Mouse (Mus musculus) heart, embryonic 11.5 days (tissue): ENCODE results near the gene Defa32. TPM values are rescaled to one million over a fixed set of nuclear protein-coding genes. Genes with fewer than 3 reads are reported as not detected.
"Not testable (repeated sequence)": the region's sequence is repeated elsewhere in the genome, so short reads cannot be mapped to it uniquely, and the experiment has no call there.

Source experiments
- ATAC-seq: fragments of 200-750 bp; cut with Nextera tagmentation; replicated peaks from 2 replicates; pipeline ENCODE4 v1.8.0; 2017; ENCODE audit warnings: moderate library complexity; ENCODE audit not compliant: insufficient number of reproducible peaks, low FRiP score, low TSS enrichment
- H3K27ac ChIP-seq: fragments of 300-500 bp; sonication (generic); 2 replicates; pipeline ENCODE4 v1.5.1; 2014; ENCODE audit warnings: mild to moderate bottlenecking, low read depth, low read length
- H3K27me3 ChIP-seq: fragments of 300-500 bp; sonication (generic); 2 replicates; pipeline ENCODE4 v1.6.1; 2014; ENCODE audit warnings: mild to moderate bottlenecking, low read length, mixed read lengths; ENCODE audit not compliant: control insufficient read depth, insufficient read depth
- H3K36me3 ChIP-seq: fragments of 300-500 bp; sonication (generic); 2 replicates; pipeline ENCODE4 v1.6.1; 2014; ENCODE audit warnings: mild to moderate bottlenecking, low read length, moderate library complexity, mixed read lengths; ENCODE audit not compliant: control insufficient read depth, insufficient read depth
- H3K4me1 ChIP-seq: fragments of 300-500 bp; sonication (generic); 2 replicates; pipeline ENCODE4 v1.6.1; 2014; ENCODE audit warnings: low read length; ENCODE audit not compliant: control insufficient read depth, insufficient read depth
- H3K4me2 ChIP-seq: fragments of 300-500 bp; sonication (generic); 2 replicates; pipeline ENCODE4 v1.6.1; 2014; ENCODE audit warnings: mild to moderate bottlenecking, moderate library complexity
- H3K4me3 ChIP-seq: fragments of 300-500 bp; sonication (generic); 2 replicates; pipeline ENCODE4 v1.5.1; 2014; ENCODE audit warnings: low read depth, low read length
- H3K9ac ChIP-seq: fragments of 300-500 bp; sonication (generic); 2 replicates; pipeline ENCODE4 v1.6.1; 2014; ENCODE audit warnings: mild to moderate bottlenecking, low read depth, low read length, moderate library complexity
- H3K9me3 ChIP-seq: fragments of 300-500 bp; sonication (generic); replicated peaks from 2 replicates; pipeline ENCODE4 v1.6.1; 2016; ENCODE audit warnings: low read length; ENCODE audit not compliant: control insufficient read depth
- WGBS: fragments of 180-500 bp; shearing (Covaris S2); extraction: QIAGEN DNeasy Blood & Tissue Kit; methylation state at CpG from one replicate; pipeline ENCODE4 v1.1.7; 2014; ENCODE audit not compliant: insufficient replicate concordance; 5-methylcytosine and 5-hydroxymethylcytosine counted together
- polyA plus RNA-seq: library from polyadenylated mRNA; unstranded; fragments of >200 nt; fragmentation: Nextera tagmentation; extraction: Ambion mirVana; gene quantifications from 2 replicates; pipeline ENCODE4 v1.2.1, GENCODE M21; 2014

The Defa32 gene
- polyA plus RNA-seq = not detected in 2 replicates

GRCm38 (mm10) chr8:21528732-21529131, at the start of gene Defa32:
Gene Defa32, plus strand, starts transcription at chr8:21529032.
- not testable (repeated sequence) for H3K9ac ChIP-seq, ATAC-seq, H3K4me1 ChIP-seq, H3K4me3 ChIP-seq, H3K4me2 ChIP-seq, H3K9me3 ChIP-seq, H3K36me3 ChIP-seq, H3K27me3 ChIP-seq, H3K27ac ChIP-seq
- no CpG with 5 or more reads among the region's 2 CpGs for WGBS

- H3K9ac ChIP-seq, H3K4me1 ChIP-seq, H3K27ac ChIP-seq, H3K4me3 ChIP-seq, ATAC-seq, H3K4me2 ChIP-seq, H3K27me3 ChIP-seq, H3K36me3 ChIP-seq, H3K9me3 ChIP-seq: not testable (repeated sequence)
- no CpG with 5 or more reads among the region's 2 CpGs for WGBS
Measured at GRCm38 (mm10) chr8:21508958-21509357, 19.9 kb upstream of the Defa32 start, which contains the start of gene Defa20. Gene Defa20, plus strand, starts transcription at chr8:21509258.

- H3K9ac ChIP-seq, H3K4me3 ChIP-seq, H3K36me3 ChIP-seq, H3K27me3 ChIP-seq, H3K4me1 ChIP-seq, H3K27ac ChIP-seq, ATAC-seq, H3K9me3 ChIP-seq, H3K4me2 ChIP-seq: not testable (repeated sequence)
- WGBS = no CpG with 5 or more reads among the region's 1 CpGs
Measured at GRCm38 (mm10) chr8:21565086-21565485, 36.3 kb downstream of the Defa32 start, which contains the start of gene Defa37. Gene Defa37, plus strand, starts transcription at chr8:21565386.

Other genes starting within 250 kb of the Defa32 start
- gene Defa27, start 213.5 kb upstream of the Defa32 start, polyA plus RNA-seq = not detected in 2 replicates
- gene Defa29, start 202.0 kb upstream of the Defa32 start, polyA plus RNA-seq = not detected in 2 replicates
- gene Defa2, start 150.5 kb upstream of the Defa32 start, polyA plus RNA-seq = not detected in 2 replicates
- gene Defa33, start 137.2 kb upstream of the Defa32 start, polyA plus RNA-seq = not detected in 2 replicates
- not detected in 2 replicates for gene Defa36, start 101.6 kb upstream of the Defa32 start, polyA plus RNA-seq
- not detected in 2 replicates for gene Gm7849, start 72.5 kb upstream of the Defa32 start, polyA plus RNA-seq
- not detected in 2 replicates for gene Defa20, start 19.8 kb upstream of the Defa32 start, polyA plus RNA-seq
- not detected in 2 replicates for gene Defa37, start 36.4 kb downstream of the Defa32 start, polyA plus RNA-seq
- not detected in 2 replicates for gene Defa28, start 54.0 kb downstream of the Defa32 start, polyA plus RNA-seq
- not detected in 2 replicates for gene Gm7861, start 65.5 kb downstream of the Defa32 start, polyA plus RNA-seq
- gene Defa26, start 89.2 kb downstream of the Defa32 start, polyA plus RNA-seq = not detected in 2 replicates
- gene Defa17, start 126.7 kb downstream of the Defa32 start, polyA plus RNA-seq = not detected in 2 replicates
- gene Defa34, start 136.8 kb downstream of the Defa32 start, polyA plus RNA-seq = not detected in 2 replicates
- not detected in 2 replicates for gene AY761184, start 174.6 kb downstream of the Defa32 start, polyA plus RNA-seq
- not detected in 2 replicates for gene Defa24, start 205.5 kb downstream of the Defa32 start, polyA plus RNA-seq